Mouse (Mus musculus) MEL (cell line): ENCODE measurements around the gene Pfkfb4.

ENCODE experiments used
- CTCF ChIP-seq, 3 experiments: IDR thresholded peaks in 2 of 3; conservative IDR thresholded peaks in 1 of 3; 2 replicates each; pipeline ENCODE4 v1.5.1; 2011 to 2012; ENCODE audit warnings: low read length in 3 of 3, low read depth in 2 of 3, mild to moderate bottlenecking in 2 of 3, improper control_type of control experiment in 1 of 3, inconsistent platforms in 1 of 3, mixed read lengths in 1 of 3, moderate library complexity in 1 of 3; ENCODE audit not compliant: control insufficient read depth in 1 of 3, insufficient read depth in 1 of 3, poor library complexity in 1 of 3, severe bottlenecking in 1 of 3
- MAFK ChIP-seq: IDR thresholded peaks from 2 replicates; pipeline ENCODE4 v1.6.1; 2011; ENCODE audit warnings: low read depth, mild to moderate bottlenecking, low read length, improper control_type of control experiment, borderline replicate concordance
- MAX ChIP-seq: IDR thresholded peaks from 2 replicates; pipeline ENCODE4 v1.6.1; 2011; ENCODE audit warnings: low read length, improper control_type of control experiment
- MYC ChIP-seq: IDR thresholded peaks from 2 replicates; pipeline ENCODE4 v1.6.1; 2011; ENCODE audit warnings: low read depth, mild to moderate bottlenecking, low read length, improper control_type of control experiment, moderate library complexity
- NELFE ChIP-seq: IDR thresholded peaks from 2 replicates; pipeline ENCODE4 v1.6.1; 2011; ENCODE audit warnings: low read depth, low read length, improper control_type of control experiment
- POLR2A ChIP-seq, 2 experiments: IDR thresholded peaks; 2 replicates each; pipeline ENCODE4 v1.6.1; 2011 to 2012; ENCODE audit warnings: low read length in 2 of 2, mild to moderate bottlenecking in 2 of 2, control low read depth in 1 of 2, improper control_type of control experiment in 1 of 2, low read depth in 1 of 2, moderate library complexity in 1 of 2; ENCODE audit not compliant: control insufficient read depth in 1 of 2, insufficient read depth in 1 of 2, poor library complexity in 1 of 2
- TAL1 ChIP-seq: IDR thresholded peaks from 2 replicates; pipeline ENCODE4 v1.6.1; 2012; ENCODE audit warnings: mild to moderate bottlenecking, inconsistent platforms, low read length, moderate library complexity, mixed read lengths
- USF1 ChIP-seq: IDR thresholded peaks from 2 replicates; pipeline ENCODE4 v1.6.1; 2014; ENCODE audit warnings: low read depth, mild to moderate bottlenecking, inconsistent platforms, low read length, improper control_type of control experiment, moderate library complexity
- ZNF384 ChIP-seq: IDR thresholded peaks from 2 replicates; pipeline ENCODE4 v1.6.1; 2012; ENCODE audit warnings: low read depth, mild to moderate bottlenecking, inconsistent platforms, low read length, improper control_type of control experiment

- TF ChIP-seq CTCF (IDR thresholded peaks at IDR 0.05 in 2 of 3, conservative IDR thresholded peaks at IDR 0.05 in 1 of 3; ENCODE audit: control insufficient read depth in 1 of 3, insufficient read depth in 1 of 3, low read depth in 2 of 3, low read length in 3 of 3, poor library complexity in 1 of 3, severe bottlenecking in 1 of 3): no peak
- TF ChIP-seq MAX: no peak
- no peak for TF ChIP-seq POLR2A (IDR thresholded peaks at IDR 0.05; ENCODE audit: control insufficient read depth in 1 of 2, insufficient read depth in 1 of 2, low read depth in 1 of 2, low read length in 2 of 2, poor library complexity in 1 of 2)
- no peak for TF ChIP-seq TAL1
- no peak for TF ChIP-seq MAFK
- no peak for TF ChIP-seq USF1
- TF ChIP-seq MYC: no peak
- TF ChIP-seq NELFE: no peak
- no peak for TF ChIP-seq ZNF384
Measured at GRCm38 (mm10) chr9:109027521-109027920, 35.9 kb downstream of the Pfkfb4 start.
